Mouse (Mus musculus): ENCODE measurements around the gene Olfr30. TPM values are rescaled to one million over a fixed set of nuclear protein-coding genes. Genes with fewer than 3 reads are reported as not detected.
"Not testable (repeated sequence)": the region's sequence is repeated elsewhere in the genome, so short reads cannot be mapped to it uniquely, and the experiment has no call there.

Gene Olfr30
- not detected in 2 replicates for polyA plus RNA-seq (2016; fragmentation: Nextera tagmentation; extraction: Ambion mirVana)

GRCm38 (mm10) chr11:58462170-58462569, at the start of gene Olfr30:
Gene Olfr30 (minus strand): TSS chr11:58462270.
- H3K9ac ChIP-seq, result no peak within 1 kb of the TSS
- no peak within 1 kb of the TSS for H3K4me2 ChIP-seq
- H3K27me3 ChIP-seq (replicated peaks), result no peaks in the 10 kb centered on the region
- no peak within 1 kb of the TSS for H3K4me3 ChIP-seq
- no peaks in the 10 kb centered on the region for H3K36me3 ChIP-seq
- H3K27ac ChIP-seq, result no peak within 1 kb of the TSS
- no peaks in the 10 kb centered on the region for H3K9me3 ChIP-seq (replicated peaks)
- no peaks in the 10 kb centered on the region for H3K4me1 ChIP-seq
- no peak for ATAC-seq

- H3K36me3 ChIP-seq; H3K9me3 ChIP-seq (replicated peaks); H3K4me1 ChIP-seq; H3K4me3 ChIP-seq; ATAC-seq; H3K9ac ChIP-seq; H3K27ac ChIP-seq; H3K27me3 ChIP-seq (replicated peaks); H3K4me2 ChIP-seq: not testable (repeated sequence)
- WGBS (ENCODE audit: insufficient replicate concordance), result 71% methylated on average over 19 of the region's 19 CpGs
Observed at GRCm38 (mm10) chr11:58509058-58509457, 47.0 kb upstream of the Olfr30 start.

- H3K9me3 ChIP-seq (replicated peaks); H3K4me1 ChIP-seq; H3K9ac ChIP-seq; H3K4me3 ChIP-seq; H3K4me2 ChIP-seq; H3K27ac ChIP-seq; ATAC-seq; H3K27me3 ChIP-seq (replicated peaks); H3K36me3 ChIP-seq: not testable (repeated sequence)
Observed at GRCm38 (mm10) chr11:58502472-58502871, 40.4 kb upstream of the Olfr30 start, which contains the start of gene Olfr331. Gene Olfr331 (minus strand): TSS chr11:58502572.

DNA sequence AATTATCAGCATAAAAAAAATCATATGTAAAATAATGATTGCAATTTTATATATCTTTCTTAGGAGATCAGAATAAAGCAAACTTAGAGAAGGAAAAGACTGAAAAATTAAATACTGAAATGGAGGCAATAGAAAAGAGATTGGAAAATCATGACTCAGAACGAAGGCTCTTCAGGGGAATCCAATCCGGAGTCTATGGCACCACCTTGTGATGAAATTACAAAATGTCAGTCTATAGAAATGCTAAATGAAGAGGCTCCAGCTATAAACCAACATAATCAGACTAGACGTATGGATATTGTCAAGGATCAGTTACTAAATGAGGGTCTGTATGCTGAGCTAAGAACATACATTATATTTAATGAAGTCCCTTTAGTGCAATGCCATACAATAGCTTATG, 37.2 kb upstream of the Olfr30 start:
- Histone ChIP-seq H3K27ac (no peak overlapping the region), H3K9me3 (replicated peaks) (no peaks in the 10 kb centered on the region), H3K27me3 (replicated peaks) (no peaks in the 10 kb centered on the region), H3K4me2 (no peak overlapping the region), H3K4me3 (no peak overlapping the region), H3K36me3 (no peaks in the 10 kb centered on the region), H3K9ac (no peak overlapping the region), H3K4me1 (no peaks in the 10 kb centered on the region)
- ATAC-seq, result no peak
- WGBS (ENCODE audit: insufficient replicate concordance), result 58% methylated on average over 3 of the region's 3 CpGs

GRCm38 (mm10) chr11:58498761-58499160, 36.7 kb upstream of the Olfr30 start:
- Histone ChIP-seq H3K4me3 (no peak overlapping the region), H3K9ac (no peak overlapping the region), H3K4me1 (no peaks in the 10 kb centered on the region), H3K9me3 (replicated peaks) (no peaks in the 10 kb centered on the region), H3K36me3 (no peaks in the 10 kb centered on the region), H3K27me3 (replicated peaks) (no peaks in the 10 kb centered on the region), H3K4me2 (no peak overlapping the region), H3K27ac (no peak overlapping the region)
- ATAC-seq, result no peak
- WGBS (ENCODE audit: insufficient replicate concordance), result 65% methylated on average over 9 of the region's 9 CpGs

- no peaks in the 10 kb centered on the region for H3K9me3 ChIP-seq (replicated peaks)
- no peaks in the 10 kb centered on the region for H3K36me3 ChIP-seq
- H3K4me1 ChIP-seq, result no peaks in the 10 kb centered on the region
- H3K27ac ChIP-seq, result no peak within 1 kb of the TSS
- WGBS (ENCODE audit: insufficient replicate concordance), result 64% methylated on average over 2 of the region's 2 CpGs
- H3K4me3 ChIP-seq, result no peak within 1 kb of the TSS
- H3K4me2 ChIP-seq, result no peak within 1 kb of the TSS
- H3K9ac ChIP-seq, result no peak within 1 kb of the TSS
- no peak for ATAC-seq
- H3K27me3 ChIP-seq (replicated peaks), result no peaks in the 10 kb centered on the region
Observed at GRCm38 (mm10) chr11:58492455-58492854, 30.4 kb upstream of the Olfr30 start, which contains the start of gene Olfr332. Gene Olfr332 (minus strand): TSS chr11:58492555.

DNA sequence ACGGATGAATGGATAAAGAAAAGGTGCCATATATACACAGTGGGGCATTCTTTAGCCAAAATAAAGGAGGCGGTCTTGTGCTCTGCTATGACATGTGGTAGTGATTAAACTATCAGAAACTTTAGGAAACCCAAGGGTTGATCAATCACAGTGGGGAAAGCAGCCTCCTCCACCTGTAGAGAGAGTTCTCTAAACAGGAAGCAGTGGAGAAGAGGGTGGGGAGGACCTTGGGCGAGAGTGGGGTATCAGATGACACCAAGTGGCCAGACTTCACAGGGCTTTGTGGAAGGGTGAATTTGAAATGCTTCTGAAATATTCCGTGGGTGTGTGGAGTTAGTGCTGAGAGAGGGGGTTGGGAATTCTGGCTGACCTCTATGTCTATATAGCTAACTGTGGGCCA, 8.5 kb downstream of the Olfr30 start:
- Histone ChIP-seq H3K4me1 (no peaks in the 10 kb centered on the region), H3K9ac (no peak overlapping the region), H3K4me2 (no peak overlapping the region), H3K27me3 (replicated peaks) (no peaks in the 10 kb centered on the region), H3K27ac (no peak overlapping the region), H3K4me3 (no peak overlapping the region), H3K36me3 (no peaks in the 10 kb centered on the region), H3K9me3 (replicated peaks) (no peaks in the 10 kb centered on the region)
- no peak for ATAC-seq
- WGBS (ENCODE audit: insufficient replicate concordance), result 51% methylated on average over 4 of the region's 4 CpGs

DNA sequence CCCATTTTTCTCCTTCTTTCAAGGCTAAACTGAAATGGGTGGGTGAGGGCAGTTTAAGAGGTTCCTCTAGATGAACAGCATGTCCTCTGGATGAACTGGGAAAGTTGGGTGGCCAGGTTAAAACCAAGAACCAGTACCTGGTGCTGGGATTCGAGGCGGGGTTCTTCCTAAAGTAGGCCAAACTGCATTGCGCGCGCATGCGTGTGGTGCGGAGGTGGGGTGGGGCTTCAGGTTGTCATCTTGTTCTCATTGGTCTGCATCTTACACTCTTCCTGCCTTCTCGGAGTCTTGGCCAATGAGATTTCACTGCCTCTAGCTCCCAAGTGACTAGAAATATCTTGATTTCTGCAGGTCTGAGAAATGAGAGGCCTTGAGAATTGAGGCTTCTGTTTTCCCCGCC, 9.3 kb downstream of the Olfr30 start, which contains the start of gene Lypd9:
Lypd9 (minus strand) TSS at position 165 of the 400 bp plus-strand sequence.
- Histone ChIP-seq H3K4me2 (no peak within 1 kb of the TSS), H3K9me3 (replicated peaks) (no peaks in the 10 kb centered on the region), H3K9ac (no peak within 1 kb of the TSS), H3K4me3 (no peak within 1 kb of the TSS), H3K27me3 (replicated peaks) (no peaks in the 10 kb centered on the region), H3K36me3 (no peaks in the 10 kb centered on the region), H3K4me1 (no peaks in the 10 kb centered on the region), H3K27ac (no peak within 1 kb of the TSS)
- WGBS (ENCODE audit: insufficient replicate concordance), result 82% methylated on average over 9 of the region's 9 CpGs
- no peak for ATAC-seq

- WGBS (ENCODE audit: insufficient replicate concordance), result 33% methylated on average over 5 of the region's 5 CpGs
- Histone ChIP-seq H3K27me3 (replicated peaks) (no peaks in the 10 kb centered on the region), H3K4me2 (no peak overlapping the region), H3K4me3 (no peak overlapping the region), H3K9me3 (replicated peaks) (no peaks in the 10 kb centered on the region), H3K36me3 (no peaks in the 10 kb centered on the region), H3K27ac (no peak overlapping the region), H3K4me1 (no peaks in the 10 kb centered on the region), H3K9ac (no peak overlapping the region)
- ATAC-seq, result no peak
Observed at GRCm38 (mm10) chr11:58437866-58438265, 24.2 kb downstream of the Olfr30 start.

- no peak within 1 kb of the TSS for H3K4me2 ChIP-seq
- 60% methylated on average over 3 of the region's 3 CpGs for WGBS (ENCODE audit: insufficient replicate concordance)
- H3K4me3 ChIP-seq, result no peak within 1 kb of the TSS
- no peak within 1 kb of the TSS for H3K9ac ChIP-seq
- no peaks in the 10 kb centered on the region for H3K4me1 ChIP-seq
- no peak within 1 kb of the TSS for H3K27ac ChIP-seq
- no peak for ATAC-seq
- no peaks in the 10 kb centered on the region for H3K9me3 ChIP-seq (replicated peaks)
- H3K27me3 ChIP-seq (replicated peaks), result no peaks in the 10 kb centered on the region
- no peaks in the 10 kb centered on the region for H3K36me3 ChIP-seq
Observed at GRCm38 (mm10) chr11:58432259-58432658, 29.8 kb downstream of the Olfr30 start, which contains the start of gene Gm12253. Gene Gm12253 (plus strand): TSS chr11:58432559.

- no peak within 1 kb of the TSS for H3K9ac ChIP-seq
- H3K4me1 ChIP-seq, result no peaks in the 10 kb centered on the region
- H3K27me3 ChIP-seq (replicated peaks), result no peaks in the 10 kb centered on the region
- ATAC-seq, result no peak
- no peak within 1 kb of the TSS for H3K27ac ChIP-seq
- WGBS (ENCODE audit: insufficient replicate concordance), result 50% methylated on average over 1 of the region's 1 CpGs
- H3K4me2 ChIP-seq, result no peak within 1 kb of the TSS
- no peak within 1 kb of the TSS for H3K4me3 ChIP-seq
- no peaks in the 10 kb centered on the region for H3K9me3 ChIP-seq (replicated peaks)
- H3K36me3 ChIP-seq, result no peaks in the 10 kb centered on the region
Observed at GRCm38 (mm10) chr11:58420815-58421214, 41.3 kb downstream of the Olfr30 start, which contains the start of gene 1810065E05Rik. Gene 1810065E05Rik (plus strand): TSS chr11:58421111.

DNA sequence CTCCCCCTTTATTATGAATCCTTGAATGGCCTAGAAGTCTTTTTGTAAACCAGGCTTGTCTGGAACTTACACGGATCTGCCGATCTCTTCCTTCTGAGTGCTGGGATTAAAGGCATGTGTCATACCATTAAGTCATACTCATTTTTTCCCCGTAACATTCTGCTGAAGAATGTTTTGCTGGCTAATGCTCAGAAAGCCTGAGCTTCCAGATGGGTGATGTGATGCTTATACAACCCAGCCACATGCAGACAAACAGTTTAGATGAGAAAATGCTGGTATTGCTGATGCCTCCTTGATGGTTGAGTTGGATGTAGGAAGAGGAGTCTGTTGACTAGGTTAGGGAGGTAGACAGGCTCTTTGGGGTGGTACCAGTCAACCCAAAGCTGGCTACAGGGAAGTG, 43.7 kb downstream of the Olfr30 start:
- WGBS (ENCODE audit: insufficient replicate concordance), result 62% methylated on average over 3 of the region's 3 CpGs
- Histone ChIP-seq H3K36me3 (no peaks in the 10 kb centered on the region), H3K4me3 (no peak overlapping the region), H3K27ac (no peak overlapping the region), H3K4me2 (no peak overlapping the region), H3K4me1 (no peaks in the 10 kb centered on the region), H3K27me3 (replicated peaks) (no peaks in the 10 kb centered on the region), H3K9me3 (replicated peaks) (no peaks in the 10 kb centered on the region), H3K9ac (no peak overlapping the region)
- no peak for ATAC-seq

GRCm38 (mm10) chr11:58408066-58408465, 54.0 kb downstream of the Olfr30 start:
- Histone ChIP-seq H3K27ac (no peak overlapping the region), H3K4me1 (no peaks in the 10 kb centered on the region), H3K27me3 (replicated peaks) (peaks cover 9% of the 10 kb centered on the region), H3K9ac (no peak overlapping the region), H3K4me3 (no peak overlapping the region), H3K4me2 (no peak overlapping the region), H3K36me3 (no peaks in the 10 kb centered on the region), H3K9me3 (replicated peaks) (no peaks in the 10 kb centered on the region)
- ATAC-seq, result no peak
- 60% methylated on average over 3 of the region's 3 CpGs for WGBS (ENCODE audit: insufficient replicate concordance)
